Mouse (Mus musculus) liver, embryonic 11.5 days (tissue): ENCODE data around the gene Dlx1. TPM values are rescaled to one million over a fixed set of nuclear protein-coding genes. Genes with fewer than 3 reads are reported as not detected.

Experiments used
- ATAC-seq: fragments of 200-750 bp; cut with Nextera tagmentation; replicated peaks from 2 replicates; pipeline ENCODE4 v1.8.0; 2017; ENCODE audit warnings: moderate number of reproducible peaks, mild to moderate bottlenecking, moderate TSS enrichment, moderate library complexity; ENCODE audit not compliant: low FRiP score
- DNase-seq: peaks from one replicate; pipeline ENCODE4 v3.0.0-alpha.2; 2017; ENCODE audit warnings: low spot score
- H3K27ac ChIP-seq: fragments of 300-500 bp; sonication (generic); 2 replicates; pipeline ENCODE4 v1.5.1; 2014; ENCODE audit warnings: mild to moderate bottlenecking, low read depth, low read length, control low read depth
- H3K27me3 ChIP-seq: fragments of 300-500 bp; sonication (generic); replicated peaks from 2 replicates; pipeline ENCODE4 v1.6.1; 2014; ENCODE audit warnings: low read length, mixed read lengths; ENCODE audit not compliant: control insufficient read depth, insufficient read depth
- H3K36me3 ChIP-seq: fragments of 300-500 bp; sonication (generic); 2 replicates; pipeline ENCODE4 v1.6.1; 2014; ENCODE audit warnings: mild to moderate bottlenecking, low read length, moderate library complexity, mixed read lengths; ENCODE audit not compliant: control insufficient read depth, insufficient read depth
- H3K4me1 ChIP-seq: fragments of 300-500 bp; sonication (generic); replicated peaks from 2 replicates; pipeline ENCODE4 v1.6.1; 2014; ENCODE audit warnings: low read length, mixed read lengths; ENCODE audit not compliant: control insufficient read depth, insufficient read depth
- H3K4me2 ChIP-seq: fragments of 300-500 bp; sonication (generic); 2 replicates; pipeline ENCODE4 v1.6.1; 2014; ENCODE audit warnings: mild to moderate bottlenecking, control low read depth, moderate library complexity
- H3K4me3 ChIP-seq: fragments of 300-500 bp; sonication (generic); 2 replicates; pipeline ENCODE4 v1.5.1; 2014; ENCODE audit warnings: low read depth, low read length, control low read depth
- H3K9ac ChIP-seq: fragments of 300-500 bp; sonication (generic); 2 replicates; pipeline ENCODE4 v1.6.1; 2014; ENCODE audit warnings: low read depth, low read length, control low read depth
- H3K9me3 ChIP-seq: fragments of 300-500 bp; sonication (generic); 2 replicates; pipeline ENCODE4 v1.6.1; 2016; ENCODE audit warnings: low read length, inconsistent platforms, mixed read lengths; ENCODE audit not compliant: control insufficient read depth
- WGBS: fragments of 180-500 bp; shearing (Covaris S2); extraction: QIAGEN DNeasy Blood & Tissue Kit; methylation state at CpG from one replicate; pipeline ENCODE4 v1.1.7; 2014; 5-methylcytosine and 5-hydroxymethylcytosine counted together
- polyA plus RNA-seq: library from polyadenylated mRNA; unstranded; fragments of >200 nt; fragmentation: Nextera tagmentation; extraction: Ambion mirVana; gene quantifications from 2 replicates; pipeline ENCODE4 v1.2.1, GENCODE M21; 2014

Dlx1 gene
- polyA plus RNA-seq, 1 experiment from 2014 or later: 1.1 TPM

DNA sequence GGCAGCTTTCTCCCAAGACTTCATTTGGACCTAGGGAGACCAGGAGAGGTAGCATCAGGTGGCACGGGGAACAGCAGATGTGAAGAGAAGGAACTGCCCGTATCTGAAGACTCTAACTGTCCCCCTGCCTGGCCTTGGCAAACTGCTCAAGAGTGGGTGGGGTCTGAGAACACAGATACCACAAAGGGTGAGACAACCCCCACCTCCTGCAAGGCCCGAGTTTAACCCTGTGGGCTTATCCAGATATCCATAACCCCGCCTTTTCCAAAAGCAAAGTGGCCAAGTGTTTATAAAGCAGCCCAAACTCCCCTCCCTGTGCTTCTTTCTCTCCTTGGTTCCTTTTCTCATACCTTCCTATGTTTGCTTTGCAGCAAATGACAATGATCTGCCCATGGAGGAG is 4.5 kb upstream of the Dlx1 start:
- H3K27me3 ChIP-seq: peaks cover 58% of the 10 kb centered on the region
- WGBS: 35% methylated on average over 4 of the region's 4 CpGs
- H3K27ac ChIP-seq: no peak overlapping the region
- no peak for DNase-seq
- no peaks in the 10 kb centered on the region for H3K36me3 ChIP-seq
- no peaks in the 10 kb centered on the region for H3K9me3 ChIP-seq
- H3K4me1 ChIP-seq: peaks cover 4% of the 10 kb centered on the region; the same call in 1 of the 2 replicates
- 0 out of 2 replicates have a peak, but pooled peaks have one; percentile 23 for ATAC-seq
- H3K4me3 ChIP-seq: no peak overlapping the region
- no peak overlapping the region for H3K9ac ChIP-seq
- no peak overlapping the region for H3K4me2 ChIP-seq

DNA sequence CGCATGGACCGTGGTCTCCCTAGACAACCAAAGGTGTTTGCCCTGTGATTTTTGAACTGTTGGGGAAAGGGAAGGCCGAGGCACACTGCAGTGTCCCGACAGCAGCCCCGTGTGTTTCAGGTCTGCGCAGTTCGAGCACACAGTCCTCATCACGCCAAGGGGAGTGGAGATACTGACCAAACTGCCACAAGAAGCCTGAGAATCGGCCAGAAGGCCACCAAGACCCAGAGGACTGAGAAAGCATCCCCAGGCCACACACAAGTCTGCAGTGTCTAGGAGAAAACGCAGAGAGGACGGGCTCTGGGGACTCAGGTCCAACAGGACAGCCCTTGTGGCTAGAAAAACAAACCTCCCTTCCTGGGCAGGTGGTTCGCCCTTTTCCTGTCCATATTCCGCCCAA is 3.1 kb upstream of the Dlx1 start:
- no peak overlapping the region for H3K27ac ChIP-seq
- H3K9ac ChIP-seq: no peak overlapping the region
- peaks cover 72% of the 10 kb centered on the region for H3K27me3 ChIP-seq
- H3K4me2 ChIP-seq: no peak overlapping the region
- H3K4me1 ChIP-seq: peaks cover 10% of the 10 kb centered on the region; the same call in 1 of the 2 replicates
- H3K4me3 ChIP-seq: no peak overlapping the region
- H3K36me3 ChIP-seq: no peaks in the 10 kb centered on the region
- no peaks in the 10 kb centered on the region for H3K9me3 ChIP-seq
- WGBS: 35% methylated on average over 13 of the region's 13 CpGs
- DNase-seq (no peak), ATAC-seq (no peak)

DNA sequence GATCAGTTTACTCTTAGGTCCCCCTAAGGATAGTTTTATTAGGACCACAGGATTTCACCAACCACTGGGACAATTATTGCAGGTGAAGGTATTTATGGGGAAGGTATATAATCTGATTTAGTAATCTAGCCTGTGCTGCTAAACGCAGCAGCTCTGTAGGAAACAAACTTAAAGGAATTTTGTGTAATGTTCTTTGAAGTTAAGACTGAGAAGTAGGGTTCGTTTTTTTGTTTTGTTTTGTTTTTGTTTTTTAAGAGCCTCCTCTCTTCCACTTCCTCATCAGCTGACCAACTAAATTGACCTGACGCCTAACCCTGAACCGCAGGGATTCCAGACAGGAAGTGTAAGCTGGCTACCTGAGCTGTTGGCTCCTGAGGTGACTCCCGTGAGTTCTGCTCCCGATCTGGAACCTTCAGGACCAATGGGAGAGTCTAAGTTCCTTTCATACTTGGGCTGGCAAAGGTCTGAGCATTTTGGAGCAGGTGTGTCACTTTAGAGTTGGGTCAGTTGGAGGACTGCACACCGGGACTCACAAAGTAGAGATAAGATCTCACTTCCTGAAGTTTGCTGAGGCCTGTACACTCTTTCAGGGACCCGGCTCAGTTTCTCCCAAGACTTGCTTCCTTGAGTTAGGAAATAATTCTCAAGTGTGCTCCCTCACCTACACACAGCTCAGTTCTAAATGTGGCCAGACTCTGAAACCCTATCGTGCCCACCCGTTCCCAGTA is 1.2 kb upstream of the Dlx1 start:
- H3K4me1 ChIP-seq: peaks cover 10% of the 10 kb centered on the region; the same call in 1 of the 2 replicates
- DNase-seq (no peak), ATAC-seq (no peak)
- peaks cover 89% of the 10 kb centered on the region for H3K27me3 ChIP-seq
- H3K4me3 ChIP-seq: no peak overlapping the region
- no peak overlapping the region for H3K4me2 ChIP-seq
- H3K27ac ChIP-seq: no peak overlapping the region
- no peaks in the 10 kb centered on the region for H3K36me3 ChIP-seq
- H3K9ac ChIP-seq: no peak overlapping the region
- WGBS: 3% methylated on average over 10 of the region's 10 CpGs
- no peaks in the 10 kb centered on the region for H3K9me3 ChIP-seq

DNA sequence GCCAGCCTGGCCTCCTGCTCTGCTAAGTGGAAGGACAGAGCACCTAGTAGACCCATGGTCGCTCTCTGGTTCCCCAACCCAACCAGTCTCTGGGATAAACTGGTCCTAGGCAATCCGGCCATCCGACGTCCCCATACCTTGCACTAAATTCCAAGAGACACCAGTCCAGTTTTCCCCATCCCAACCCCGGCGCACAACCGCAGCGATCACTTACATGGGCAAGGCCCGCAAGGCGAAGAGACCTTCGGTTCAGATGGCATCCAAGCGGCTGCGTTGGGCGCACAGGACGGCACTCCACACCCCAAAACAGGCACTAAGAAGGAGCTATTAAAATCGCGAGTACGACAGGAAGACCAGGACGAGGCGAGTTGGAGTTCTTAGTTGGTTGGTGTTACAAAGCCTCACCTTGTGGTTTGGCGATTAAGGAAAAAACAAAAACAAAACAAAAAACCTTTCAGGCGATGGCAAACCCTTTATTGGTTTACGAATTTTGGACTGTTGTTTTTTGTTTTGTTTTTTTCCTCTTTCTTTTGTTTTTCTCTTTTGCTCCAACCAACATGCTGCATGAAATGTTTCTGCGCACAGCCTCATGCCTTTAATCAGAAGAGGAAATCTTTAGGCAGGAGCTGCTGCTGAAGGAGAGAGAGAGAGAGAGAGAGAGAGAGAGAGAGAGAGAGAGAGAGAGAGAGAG is 445 bp upstream of the Dlx1 start:
- Histone ChIP-seq H3K27ac (no peak overlapping the region), H3K36me3 (no peaks in the 10 kb centered on the region), H3K4me2 (no peak overlapping the region), H3K4me3 (no peak overlapping the region), H3K9ac (no peak overlapping the region), H3K4me1 (peaks cover 10% of the 10 kb centered on the region; the same call in 1 of the 2 replicates), H3K9me3 (no peaks in the 10 kb centered on the region), H3K27me3 (peaks cover 96% of the 10 kb centered on the region)
- no peak for ATAC-seq
- DNase-seq: no peak
- 3% methylated on average over 24 of the region's 24 CpGs for WGBS

DNA sequence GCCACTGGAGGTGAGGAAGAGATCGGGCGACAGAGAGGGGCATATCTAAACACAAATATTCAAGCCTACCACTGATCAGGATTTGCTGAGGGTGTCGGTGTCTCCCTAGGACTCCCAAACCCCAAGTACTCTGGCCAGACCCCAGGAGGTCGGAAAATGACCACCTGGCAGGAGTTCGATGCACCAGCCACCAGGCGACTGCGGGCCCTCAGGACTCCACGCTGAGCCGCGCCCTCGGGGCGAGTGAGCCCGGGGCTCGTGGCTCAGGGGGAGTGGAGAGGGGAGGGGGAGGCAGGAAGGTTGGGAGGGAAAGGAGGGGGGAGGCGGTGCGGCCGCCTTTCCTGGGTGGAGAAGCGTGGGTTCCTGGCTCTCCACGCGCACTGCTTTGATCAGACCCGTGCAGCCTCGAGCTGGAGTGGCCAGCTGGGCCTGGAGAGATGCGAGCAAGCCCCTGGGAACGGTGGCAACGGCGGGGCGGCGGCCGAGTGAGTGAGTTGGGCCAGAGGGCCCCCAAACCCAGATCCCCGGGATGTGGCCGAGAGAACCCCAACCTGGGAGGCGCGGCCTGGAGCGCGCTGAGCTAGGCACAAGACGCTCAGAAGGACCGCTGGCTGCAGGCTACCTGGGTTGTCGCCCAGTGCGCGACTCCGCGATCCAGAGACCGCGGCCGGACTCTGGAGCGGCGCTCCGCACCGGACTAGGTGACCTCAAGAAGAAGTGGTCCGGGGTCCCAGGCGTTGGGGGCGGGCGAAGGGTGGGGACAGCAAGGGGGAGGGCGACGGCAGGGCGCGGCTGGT is 999 bp downstream of the Dlx1 start:
- Histone ChIP-seq H3K27me3 (peaks cover 96% of the 10 kb centered on the region), H3K27ac (no peak overlapping the region), H3K9me3 (no peaks in the 10 kb centered on the region), H3K4me1 (0 out of 2 replicates have a peak, but pooled peaks cover 6% of the 10 kb centered on the region), H3K36me3 (no peaks in the 10 kb centered on the region), H3K4me3 (peak overlapping the region; percentile 59), H3K4me2 (peak overlapping the region; percentile 91), H3K9ac (no peak overlapping the region)
- ATAC-seq: peak; percentile 44
- 1% methylated on average over 55 of the region's 57 CpGs for WGBS
- DNase-seq: no peak

DNA sequence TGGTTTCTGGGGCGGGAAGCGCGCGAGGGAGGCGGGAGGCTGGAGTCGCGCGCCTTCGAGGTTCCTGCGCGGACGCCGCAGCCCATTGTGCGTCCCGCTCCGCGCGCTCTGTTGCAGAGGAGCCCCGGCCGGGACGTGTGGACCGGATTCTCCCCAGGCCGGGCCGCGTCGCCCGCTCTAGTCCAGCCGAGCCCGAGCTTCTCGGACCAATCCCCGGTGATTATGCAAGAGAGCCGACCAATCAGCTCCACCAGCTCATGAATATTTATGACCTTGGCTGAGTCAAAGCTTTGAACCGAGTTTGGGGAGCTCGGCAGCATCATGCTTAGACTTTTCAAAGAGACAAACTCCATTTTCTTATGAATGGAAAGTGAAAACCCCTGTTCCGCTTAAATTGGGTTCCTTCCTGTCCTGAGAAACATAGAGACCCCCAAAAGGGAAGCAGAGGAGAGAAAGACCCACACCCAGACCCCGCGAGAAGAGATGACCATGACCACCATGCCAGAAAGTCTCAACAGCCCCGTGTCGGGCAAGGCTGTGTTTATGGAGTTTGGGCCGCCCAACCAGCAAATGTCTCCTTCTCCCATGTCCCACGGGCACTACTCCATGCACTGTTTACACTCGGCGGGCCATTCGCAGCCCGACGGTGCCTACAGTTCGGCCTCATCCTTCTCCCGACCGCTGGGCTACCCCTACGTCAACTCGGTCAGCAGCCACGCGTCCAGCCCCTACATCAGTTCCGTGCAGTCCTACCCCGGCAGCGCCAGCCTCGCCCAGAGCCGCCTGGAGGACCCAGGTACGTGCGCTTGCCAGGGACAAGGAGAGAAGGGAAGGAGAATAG is 1.8 kb downstream of the Dlx1 start:
- ATAC-seq: peak; percentile 89
- Histone ChIP-seq H3K4me2 (peak overlapping the region; percentile 91), H3K9me3 (no peaks in the 10 kb centered on the region), H3K27me3 (peaks cover 98% of the 10 kb centered on the region), H3K9ac (no peak overlapping the region), H3K4me1 (0 out of 2 replicates have a peak, but pooled peaks cover 6% of the 10 kb centered on the region), H3K27ac (no peak overlapping the region), H3K4me3 (peak overlapping the region; percentile 59), H3K36me3 (no peaks in the 10 kb centered on the region)
- under 1% methylated on average over 54 of the region's 60 CpGs for WGBS
- peak; percentile 73 for DNase-seq

DNA sequence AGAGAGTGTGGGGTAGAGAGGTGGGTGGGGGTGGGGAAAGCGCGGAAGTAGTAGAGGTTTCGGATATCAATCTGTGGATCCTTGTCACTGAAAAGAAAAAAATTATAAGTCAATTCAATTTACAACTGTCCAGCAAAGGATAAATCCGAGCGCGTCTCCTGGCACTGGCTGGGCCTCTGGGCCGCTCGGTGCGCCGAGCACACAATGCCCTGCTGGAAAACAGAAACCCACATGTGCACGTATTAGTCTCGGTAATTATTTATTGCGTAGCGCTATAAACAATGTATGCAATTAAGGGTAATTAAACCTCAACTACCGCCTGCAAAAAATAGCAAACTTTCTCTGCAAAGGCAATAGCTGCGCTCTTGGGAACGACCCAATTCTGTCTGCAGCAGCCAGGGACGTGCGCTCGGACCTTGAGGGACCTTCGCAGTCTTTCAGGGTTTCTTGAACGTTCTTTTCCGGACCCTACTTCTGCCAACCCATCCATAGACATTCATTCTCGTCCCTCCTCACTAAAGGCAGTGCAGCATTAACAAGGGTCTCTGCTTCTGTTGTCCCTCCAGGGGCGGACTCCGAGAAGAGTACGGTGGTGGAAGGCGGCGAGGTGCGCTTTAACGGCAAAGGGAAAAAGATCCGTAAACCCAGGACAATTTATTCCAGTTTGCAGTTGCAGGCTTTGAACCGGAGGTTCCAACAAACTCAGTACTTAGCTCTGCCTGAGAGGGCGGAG is 2.6 kb downstream of the Dlx1 start:
- no peaks in the 10 kb centered on the region for H3K9me3 ChIP-seq
- peak overlapping the region; percentile 59; the same call in 1 of the 2 replicates for H3K4me3 ChIP-seq
- H3K9ac ChIP-seq: no peak overlapping the region
- H3K4me2 ChIP-seq: peak overlapping the region; percentile 91; the same call in 1 of the 2 replicates
- 0 out of 2 replicates have a peak, but pooled peaks cover 6% of the 10 kb centered on the region for H3K4me1 ChIP-seq
- WGBS: 2% methylated on average over 34 of the region's 34 CpGs
- no peaks in the 10 kb centered on the region for H3K36me3 ChIP-seq
- DNase-seq (no peak), ATAC-seq (no peak)
- no peak overlapping the region for H3K27ac ChIP-seq
- H3K27me3 ChIP-seq: peaks cover 96% of the 10 kb centered on the region
